Mouse (Mus musculus) cortical plate, adult 2 months (tissue): ENCODE measurements around the gene Phkb. TPM values are rescaled to one million over a fixed set of nuclear protein-coding genes. Genes with fewer than 3 reads are reported as not detected.

Experiments
- H3K27ac ChIP-seq: fragments of 200-500 bp; 2 replicates; pipeline ENCODE4 v1.5.1; 2012; ENCODE audit warnings: low read length, control low read depth, inconsistent platforms; ENCODE audit not compliant: insufficient read depth
- H3K4me1 ChIP-seq: fragments of 200-500 bp; 2 replicates; pipeline ENCODE4 v1.6.1; 2011; ENCODE audit warnings: low read length; ENCODE audit not compliant: control insufficient read depth, insufficient read depth
- H3K4me3 ChIP-seq: fragments of 200-500 bp; 2 replicates; pipeline ENCODE4 v1.5.1; 2011; ENCODE audit warnings: mild to moderate bottlenecking, low read length, control low read depth; ENCODE audit not compliant: insufficient read depth
- CTCF ChIP-seq: fragments of 200-500 bp; IDR thresholded peaks from 2 replicates; pipeline ENCODE4 v1.5.1; 2011; ENCODE audit warnings: mild to moderate bottlenecking, control low read depth, low read length; ENCODE audit not compliant: insufficient read depth; ENCODE audit errors: extremely low read depth
- POLR2A ChIP-seq: fragments of 200-500 bp; IDR thresholded peaks from 2 replicates; pipeline ENCODE4 v1.6.1; 2011; ENCODE audit warnings: mild to moderate bottlenecking, low read length, control low read depth; ENCODE audit not compliant: insufficient read depth; ENCODE audit errors: extremely low read depth
- polyA plus RNA-seq: library from polyadenylated mRNA; depleted of rRNA; stranded (reverse); fragments of >200 nt; gene quantifications from 2 replicates; pipeline ENCODE4 v1.2.3, GENCODE M21; 2012

Gene Phkb
- polyA plus RNA-seq, 1 experiment = 27.1 TPM

- H3K4me3 ChIP-seq = no peak overlapping the region
- TF ChIP-seq CTCF (no peak), POLR2A (no peak)
- no peaks in the 10 kb centered on the region for H3K4me1 ChIP-seq
- H3K27ac ChIP-seq = no peak overlapping the region
These were observed 96.6 kb downstream of the Phkb start for GRCm38 (mm10) chr8:85937343-85937742.

- TF ChIP-seq CTCF = no peak
- TF ChIP-seq POLR2A = no peak
- no peaks in the 10 kb centered on the region for H3K4me1 ChIP-seq
- no peak overlapping the region for H3K4me3 ChIP-seq
- no peak overlapping the region for H3K27ac ChIP-seq
These were observed 104.1 kb downstream of the Phkb start for GRCm38 (mm10) chr8:85944820-85945219.

- H3K4me3 ChIP-seq = no peak overlapping the region
- no peaks in the 10 kb centered on the region for H3K4me1 ChIP-seq
- TF ChIP-seq POLR2A (no peak), CTCF (no peak)
- no peak overlapping the region for H3K27ac ChIP-seq
These were observed 117.6 kb downstream of the Phkb start for GRCm38 (mm10) chr8:85958391-85958790.

- TF ChIP-seq POLR2A = no peak
- no peak for TF ChIP-seq CTCF
- Histone ChIP-seq H3K4me3 (no peak overlapping the region), H3K27ac (no peak overlapping the region), H3K4me1 (no peaks in the 10 kb centered on the region)
These were observed 119.1 kb downstream of the Phkb start for GRCm38 (mm10) chr8:85959880-85960279.

- no peaks in the 10 kb centered on the region for H3K4me1 ChIP-seq
- no peak overlapping the region for H3K27ac ChIP-seq
- TF ChIP-seq POLR2A (no peak), CTCF (no peak)
- H3K4me3 ChIP-seq = no peak overlapping the region
These were observed 136.9 kb downstream of the Phkb start for GRCm38 (mm10) chr8:85977588-85978077.

- TF ChIP-seq CTCF = no peak
- H3K27ac ChIP-seq = no peak overlapping the region
- no peak overlapping the region for H3K4me3 ChIP-seq
- H3K4me1 ChIP-seq = no peaks in the 10 kb centered on the region
These were observed 152.2 kb downstream of the Phkb start for GRCm38 (mm10) chr8:85992911-85993310.

- H3K27ac ChIP-seq = no peak overlapping the region
- H3K4me3 ChIP-seq = no peak overlapping the region
- H3K4me1 ChIP-seq = no peaks in the 10 kb centered on the region
- no peak for TF ChIP-seq POLR2A
- TF ChIP-seq CTCF = no peak
These were observed 152.9 kb downstream of the Phkb start for GRCm38 (mm10) chr8:85993661-85994060.

- Histone ChIP-seq H3K4me1 (no peaks in the 10 kb centered on the region), H3K4me3 (no peak overlapping the region), H3K27ac (no peak overlapping the region)
- TF ChIP-seq POLR2A (no peak), CTCF (no peak)
These were observed 155.2 kb downstream of the Phkb start for GRCm38 (mm10) chr8:85995971-85996370.

GRCm38 (mm10) chr8:86006485-86006884 is 165.7 kb downstream of the Phkb start:
- Histone ChIP-seq H3K4me3 (no peak overlapping the region), H3K4me1 (no peaks in the 10 kb centered on the region), H3K27ac (no peak overlapping the region)
- TF ChIP-seq CTCF (no peak), POLR2A (no peak)

- H3K27ac ChIP-seq = no peak overlapping the region
- H3K4me3 ChIP-seq = no peak overlapping the region
- no peaks in the 10 kb centered on the region for H3K4me1 ChIP-seq
- TF ChIP-seq POLR2A (no peak), CTCF (no peak)
These were observed 176.0 kb downstream of the Phkb start for GRCm38 (mm10) chr8:86016806-86017205.

GRCm38 (mm10) chr8:86028646-86029312 is 188.0 kb downstream of the Phkb start:
- TF ChIP-seq CTCF (no peak), POLR2A (no peak)
- Histone ChIP-seq H3K27ac (no peak overlapping the region), H3K4me3 (no peak overlapping the region), H3K4me1 (peaks cover 3% of the 10 kb centered on the region)
